Mouse (Mus musculus): ENCODE data around the gene Ttc21a. TPM values are rescaled to one million over a fixed set of nuclear protein-coding genes. Genes with fewer than 3 reads are reported as not detected.

The Ttc21a gene
- total RNA-seq, 1 experiment: 0.40 TPM

DNA sequence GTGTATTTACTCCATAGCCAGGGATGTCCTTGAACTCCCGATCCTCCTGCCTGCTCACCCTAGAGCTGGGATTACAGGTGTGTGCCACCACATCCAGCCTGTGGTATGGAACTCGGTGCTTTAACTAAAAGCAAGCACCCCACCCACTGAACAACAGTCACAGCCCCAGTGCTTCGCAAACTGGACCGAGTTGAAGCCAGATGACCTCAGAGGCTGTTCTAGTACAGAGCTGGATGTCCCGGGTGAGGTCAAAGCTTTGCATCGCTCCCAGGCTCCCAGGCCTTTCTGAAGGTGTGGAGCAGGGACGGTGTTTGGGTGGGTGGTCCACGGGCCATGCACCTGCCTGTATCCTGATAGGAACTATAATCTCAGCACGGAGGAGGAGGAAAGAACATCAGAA lies 14.0 kb downstream of the Ttc21a start:
- Histone ChIP-seq H3K4me1 (ENCODE audit: control insufficient read depth in 2 of 2, insufficient read depth in 2 of 2, low read length in 2 of 2, poor library complexity in 1 of 2) (0 out of 4 replicates have a peak, but pooled peaks cover 0 to 2% of the 10 kb centered on the region in 2 experiments), H3K9me3 (ENCODE audit: control insufficient read depth, insufficient read depth, low read depth, low read length) (no peaks in the 10 kb centered on the region), H3K36me3 (ENCODE audit: control insufficient read depth, insufficient read depth, low read length, poor library complexity, severe bottlenecking) (no peaks in the 10 kb centered on the region), H3K27ac (ENCODE audit: insufficient read depth, low read depth, low read length, poor library complexity, severe bottlenecking) (no peak overlapping the region), H3K9ac (ENCODE audit: insufficient read depth, low read depth, low read length, poor library complexity, severe bottlenecking) (no peak overlapping the region), H3K4me3 (ENCODE audit: insufficient read depth in 1 of 2, low read depth in 1 of 2, low read length in 2 of 2, poor library complexity in 1 of 2, severe bottlenecking in 1 of 2) (no peak overlapping the region)
- no peak for DNase-seq (ENCODE audit: low read depth, low spot score)
- in situ Hi-C loops (cut with MboI; ENCODE audit: low sequenced_read_pairs in 2 of 2, unreplicated experiment in 2 of 2): no loop called here
- TF ChIP-seq ZNF384 (IDR thresholded peaks at IDR 0.05; ENCODE audit: low read depth, low read length) (no peak), HCFC1 (IDR thresholded peaks at IDR 0.05; ENCODE audit: borderline replicate concordance, insufficient read depth, low read length) (no peak), CHD2 (IDR thresholded peaks at IDR 0.05; ENCODE audit: low read depth, low read length) (no peak), ZC3H11A (IDR thresholded peaks at IDR 0.05; ENCODE audit: borderline replicate concordance, low read depth, low read length) (no peak), MAFK (IDR thresholded peaks at IDR 0.05; ENCODE audit: insufficient read depth, low read depth, low read length) (no peak)

DNA sequence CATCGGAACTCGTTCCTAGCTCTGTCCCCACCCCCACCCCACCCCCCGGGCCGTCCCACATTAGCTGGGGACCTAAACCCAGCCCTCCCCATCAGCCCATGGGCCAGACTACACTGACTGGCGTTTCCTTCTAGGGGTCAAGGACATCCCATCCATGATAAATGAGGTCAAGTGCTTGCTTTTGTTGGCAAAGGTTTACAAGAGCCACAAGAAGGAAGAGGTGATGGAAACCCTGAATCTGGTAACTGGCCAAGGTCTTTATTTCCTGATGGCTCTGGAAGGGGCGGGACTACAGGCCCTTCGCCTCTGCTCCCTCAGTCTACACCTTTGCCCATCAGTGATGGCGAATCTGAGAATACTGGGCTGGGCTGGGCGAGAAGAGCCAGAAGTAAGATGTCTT lies 21.4 kb downstream of the Ttc21a start:
- in situ Hi-C loops (cut with MboI; ENCODE audit: low sequenced_read_pairs in 2 of 2, unreplicated experiment in 2 of 2): no loop called here
- Histone ChIP-seq H3K9me3 (ENCODE audit: control insufficient read depth, insufficient read depth, low read depth, low read length) (no peaks in the 10 kb centered on the region), H3K4me3 (ENCODE audit: insufficient read depth in 1 of 2, low read depth in 1 of 2, low read length in 2 of 2, poor library complexity in 1 of 2, severe bottlenecking in 1 of 2) (no peak overlapping the region), H3K9ac (ENCODE audit: insufficient read depth, low read depth, low read length, poor library complexity, severe bottlenecking) (no peak overlapping the region), H3K4me1 (ENCODE audit: control insufficient read depth in 2 of 2, insufficient read depth in 2 of 2, low read length in 2 of 2, poor library complexity in 1 of 2) (peaks cover 5 to 28% of the 10 kb centered on the region in 2 experiments), H3K36me3 (ENCODE audit: control insufficient read depth, insufficient read depth, low read length, poor library complexity, severe bottlenecking) (no peaks in the 10 kb centered on the region), H3K27ac (ENCODE audit: insufficient read depth, low read depth, low read length, poor library complexity, severe bottlenecking) (no peak overlapping the region)
- TF ChIP-seq ZNF384 (IDR thresholded peaks at IDR 0.05; ENCODE audit: low read depth, low read length) (no peak), ZC3H11A (IDR thresholded peaks at IDR 0.05; ENCODE audit: borderline replicate concordance, low read depth, low read length) (no peak), CHD2 (IDR thresholded peaks at IDR 0.05; ENCODE audit: low read depth, low read length) (no peak), MAFK (IDR thresholded peaks at IDR 0.05; ENCODE audit: insufficient read depth, low read depth, low read length) (no peak), HCFC1 (IDR thresholded peaks at IDR 0.05; ENCODE audit: borderline replicate concordance, insufficient read depth, low read length) (no peak)
- no peak for DNase-seq (ENCODE audit: low read depth, low spot score)

DNA sequence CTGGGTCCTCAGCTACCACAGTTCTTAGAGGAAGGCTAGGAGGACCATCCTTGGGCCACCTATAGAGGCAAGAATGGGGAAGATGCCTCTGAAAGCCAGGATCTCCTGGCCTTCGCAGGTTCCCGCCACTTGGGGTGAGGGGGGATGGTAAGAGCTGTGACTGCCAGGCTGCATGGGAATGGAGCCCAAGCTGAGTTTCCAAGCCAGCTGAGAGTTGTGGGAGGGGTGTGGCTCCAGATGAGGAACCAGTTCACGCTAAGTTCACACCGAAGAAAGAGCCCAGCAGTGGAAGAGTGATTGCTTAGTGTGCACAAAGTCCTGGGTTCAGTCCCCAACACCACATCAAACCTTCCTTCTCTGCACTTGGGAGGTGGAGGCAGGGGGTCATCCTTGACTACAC lies 24.8 kb downstream of the Ttc21a start:
- Histone ChIP-seq H3K27ac (ENCODE audit: insufficient read depth, low read depth, low read length, poor library complexity, severe bottlenecking) (no peak overlapping the region), H3K9me3 (ENCODE audit: control insufficient read depth, insufficient read depth, low read depth, low read length) (no peaks in the 10 kb centered on the region), H3K36me3 (ENCODE audit: control insufficient read depth, insufficient read depth, low read length, poor library complexity, severe bottlenecking) (no peaks in the 10 kb centered on the region), H3K4me3 (ENCODE audit: insufficient read depth in 1 of 2, low read depth in 1 of 2, low read length in 2 of 2, poor library complexity in 1 of 2, severe bottlenecking in 1 of 2) (no peak overlapping the region), H3K4me1 (ENCODE audit: control insufficient read depth in 2 of 2, insufficient read depth in 2 of 2, low read length in 2 of 2, poor library complexity in 1 of 2) (peaks cover 5 to 19% of the 10 kb centered on the region in 2 experiments), H3K9ac (ENCODE audit: insufficient read depth, low read depth, low read length, poor library complexity, severe bottlenecking) (no peak overlapping the region)
- in situ Hi-C loops (cut with MboI; ENCODE audit: low sequenced_read_pairs in 2 of 2, unreplicated experiment in 2 of 2): no loop called here
- DNase-seq (ENCODE audit: low read depth, low spot score): no peak
- TF ChIP-seq HCFC1 (IDR thresholded peaks at IDR 0.05; ENCODE audit: borderline replicate concordance, insufficient read depth, low read length) (no peak), ZNF384 (IDR thresholded peaks at IDR 0.05; ENCODE audit: low read depth, low read length) (no peak), MAFK (IDR thresholded peaks at IDR 0.05; ENCODE audit: insufficient read depth, low read depth, low read length) (no peak), ZC3H11A (IDR thresholded peaks at IDR 0.05; ENCODE audit: borderline replicate concordance, low read depth, low read length) (no peak)

DNA sequence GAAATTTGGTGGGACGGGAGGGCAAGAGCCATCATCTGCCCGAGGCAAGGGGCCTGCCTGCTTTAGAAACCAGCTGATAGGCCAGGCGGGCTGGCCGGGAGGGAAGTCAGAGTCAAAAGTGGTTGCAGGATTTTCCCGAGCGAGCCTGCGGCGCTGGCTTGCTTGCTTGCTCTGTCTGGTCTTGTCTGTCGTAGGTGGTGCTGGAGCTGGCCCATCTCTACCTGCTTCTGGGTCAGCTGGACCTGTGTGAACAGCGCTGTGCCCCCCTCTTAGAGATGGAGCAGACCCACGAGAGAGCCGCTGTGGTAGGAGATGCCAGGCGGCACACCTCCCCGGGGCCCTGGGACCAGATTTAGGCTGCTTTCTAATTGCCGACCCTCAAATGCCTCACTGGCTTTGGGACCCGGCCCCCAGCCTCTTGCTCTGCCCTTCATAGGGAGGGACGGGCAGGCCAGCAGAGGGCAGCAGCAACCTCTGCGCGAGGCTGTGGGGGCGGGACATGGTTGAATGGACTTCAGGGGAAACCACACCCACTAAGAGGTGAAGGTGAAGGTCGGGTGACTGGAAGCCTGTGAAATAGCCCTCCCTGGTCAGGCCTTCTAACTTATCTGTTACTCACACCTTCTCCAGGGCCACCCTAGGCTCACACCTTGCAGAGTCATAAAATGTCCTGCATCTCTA lies 25.7 kb downstream of the Ttc21a start:
- in situ Hi-C loops (cut with MboI; ENCODE audit: low sequenced_read_pairs in 2 of 2, unreplicated experiment in 2 of 2): no loop called here
- Histone ChIP-seq H3K4me3 (ENCODE audit: insufficient read depth in 1 of 2, low read depth in 1 of 2, low read length in 2 of 2, poor library complexity in 1 of 2, severe bottlenecking in 1 of 2) (peak overlapping the region; percentile 36 to 45; a peak in 3 of 4 replicates), H3K4me1 (ENCODE audit: control insufficient read depth in 2 of 2, insufficient read depth in 2 of 2, low read length in 2 of 2, poor library complexity in 1 of 2) (peaks cover 5 to 19% of the 10 kb centered on the region in 2 experiments), H3K9me3 (ENCODE audit: control insufficient read depth, insufficient read depth, low read depth, low read length) (no peaks in the 10 kb centered on the region), H3K9ac (ENCODE audit: insufficient read depth, low read depth, low read length, poor library complexity, severe bottlenecking) (peak overlapping the region; percentile 56; the same call in 1 of the 2 replicates), H3K27ac (ENCODE audit: insufficient read depth, low read depth, low read length, poor library complexity, severe bottlenecking) (no peak overlapping the region; the same call in 1 of the 2 replicates), H3K36me3 (ENCODE audit: control insufficient read depth, insufficient read depth, low read length, poor library complexity, severe bottlenecking) (no peaks in the 10 kb centered on the region)
- peak; percentile 69 for DNase-seq (ENCODE audit: low read depth, low spot score)
- TF ChIP-seq ZC3H11A (IDR thresholded peaks at IDR 0.05; ENCODE audit: borderline replicate concordance, low read depth, low read length): 0 out of 2 replicates have a peak, but pooled peaks have one; percentile 2
- no peak for TF ChIP-seq MAFK (IDR thresholded peaks at IDR 0.05; ENCODE audit: insufficient read depth, low read depth, low read length)
